Mouse (Mus musculus): ENCODE data around the gene Mcm2.

Mcm2 gene

DNA sequence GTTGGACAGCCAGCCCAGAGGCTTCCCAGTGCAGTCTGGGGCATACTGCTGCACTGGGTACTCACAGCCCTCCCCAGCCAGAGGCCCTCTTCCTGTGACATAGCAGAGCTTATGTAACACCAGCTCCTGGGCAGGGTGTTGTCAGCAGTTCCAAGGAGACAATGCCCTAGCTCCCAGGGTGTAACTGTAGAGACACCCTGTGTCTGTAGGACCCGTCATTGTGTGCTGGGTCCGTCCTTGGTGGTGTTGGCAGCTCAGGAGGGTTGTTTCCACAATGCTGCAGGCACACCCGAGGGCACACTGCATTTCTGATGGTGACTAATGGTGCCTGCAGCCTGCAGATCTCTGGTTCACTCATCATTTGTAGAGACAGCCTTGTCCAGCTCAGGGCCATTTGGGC, 28.3 kb upstream of the Mcm2 start:
- no peak for DNase-seq (ENCODE audit: low spot score in 2 of 2)

DNA sequence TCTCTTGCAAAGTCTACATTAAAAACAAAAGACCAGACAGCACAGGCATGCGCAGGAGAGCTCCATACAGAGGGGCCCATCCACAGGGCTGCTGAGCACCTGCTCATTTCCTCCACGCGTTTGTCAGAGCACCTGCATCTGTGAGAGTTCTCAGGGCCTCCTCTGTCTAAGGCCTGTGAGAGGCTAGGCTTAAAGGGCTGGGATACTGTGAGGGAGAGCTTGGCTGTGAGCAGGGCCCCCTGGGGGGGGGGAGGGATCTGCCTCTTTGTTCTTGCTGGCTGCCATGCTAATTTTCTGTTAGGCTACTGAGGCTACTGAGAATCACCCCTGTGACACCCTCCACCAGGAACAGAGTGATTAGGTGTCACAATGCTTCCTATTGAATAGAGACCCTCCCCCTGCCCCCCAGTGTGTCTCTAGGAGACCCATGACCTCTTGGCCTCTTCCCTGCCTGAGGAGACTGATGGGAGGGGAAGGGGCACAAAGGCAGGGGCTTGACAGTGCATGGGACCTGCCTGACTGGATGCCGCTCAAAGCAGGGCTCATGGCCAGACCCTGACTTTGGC, 27.1 kb upstream of the Mcm2 start:
- DNase-seq (ENCODE audit: low spot score in 2 of 2): no peak

DNA sequence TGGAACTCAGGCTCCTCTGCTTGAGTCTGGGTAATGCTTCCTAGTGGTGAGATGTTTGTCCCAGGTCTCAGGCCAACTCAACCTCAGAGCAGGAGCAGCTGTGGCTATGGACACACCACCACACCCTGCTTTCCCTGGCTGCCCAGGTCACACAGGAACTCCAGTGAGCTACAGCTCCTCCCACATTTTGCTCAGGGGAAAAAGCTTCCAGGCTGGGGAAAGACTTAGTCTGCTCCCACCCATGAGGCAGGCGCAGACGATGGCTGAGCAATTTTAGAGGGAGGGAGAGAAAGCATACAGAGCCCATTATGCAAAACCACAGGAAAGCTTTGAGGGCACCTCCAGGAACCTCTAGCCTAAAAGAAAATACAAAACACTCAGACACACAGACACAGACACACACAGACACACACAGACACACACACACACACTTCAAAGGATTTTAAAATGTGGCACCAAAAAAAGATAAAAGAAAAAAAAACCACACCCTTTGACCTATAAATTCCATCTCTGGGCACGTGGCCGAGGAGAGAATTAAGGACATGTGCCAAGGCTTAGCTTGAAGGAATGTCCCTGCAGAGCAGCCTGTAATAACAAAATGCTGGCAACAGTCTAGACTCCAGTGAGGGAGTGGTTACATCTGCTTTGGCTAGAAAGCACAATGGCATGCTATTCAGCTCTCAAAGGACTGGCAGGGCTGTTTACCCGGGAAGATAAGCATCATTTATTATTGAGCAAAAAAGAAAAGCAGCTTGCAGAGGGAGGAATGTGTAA, 26.1 kb upstream of the Mcm2 start:
- no peak for DNase-seq (ENCODE audit: low spot score in 2 of 2)

DNA sequence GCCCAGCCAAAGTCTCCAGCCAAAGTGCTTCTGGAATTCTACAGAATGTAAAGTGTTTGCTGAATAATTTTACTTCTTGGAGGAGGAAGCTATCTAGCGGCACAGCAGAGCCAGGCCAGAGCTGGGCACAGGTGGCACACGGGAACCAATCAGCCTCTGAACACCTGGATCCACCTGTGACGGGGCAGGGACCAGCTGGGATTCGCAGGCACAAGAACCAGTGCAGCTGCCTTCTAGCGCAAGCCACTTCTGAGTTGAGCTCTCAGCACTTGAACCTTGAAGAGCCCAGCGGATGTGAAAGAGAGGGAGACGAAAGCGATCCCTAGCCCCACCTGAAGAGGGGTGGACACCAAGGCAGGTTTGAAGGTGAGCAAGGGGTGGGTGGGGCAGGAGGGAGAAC, 20.2 kb upstream of the Mcm2 start:
- DNase-seq (ENCODE audit: low spot score in 2 of 2): no peak

DNA sequence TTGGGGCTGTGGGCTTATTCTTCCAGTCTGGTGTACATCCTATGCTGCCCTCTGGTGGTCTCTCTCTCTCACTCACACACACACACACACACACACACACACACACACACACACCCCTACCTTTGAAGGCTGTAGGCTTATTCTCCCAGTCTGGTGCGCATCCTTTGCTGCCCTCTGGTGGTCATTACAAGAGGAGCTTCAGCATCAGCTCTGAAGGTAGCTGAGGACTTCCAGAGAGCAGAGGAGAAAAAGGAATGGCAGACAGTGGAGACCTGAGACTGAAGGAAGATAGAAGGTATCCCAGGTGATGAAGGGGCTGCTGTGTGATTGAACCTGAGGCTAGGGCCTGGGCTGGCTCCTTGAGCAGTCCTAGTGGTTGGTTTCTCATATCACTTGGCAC, 17.6 kb upstream of the Mcm2 start:
- DNase-seq (ENCODE audit: low spot score in 2 of 2): peak in 1 of 2 experiments; percentile 52

DNA sequence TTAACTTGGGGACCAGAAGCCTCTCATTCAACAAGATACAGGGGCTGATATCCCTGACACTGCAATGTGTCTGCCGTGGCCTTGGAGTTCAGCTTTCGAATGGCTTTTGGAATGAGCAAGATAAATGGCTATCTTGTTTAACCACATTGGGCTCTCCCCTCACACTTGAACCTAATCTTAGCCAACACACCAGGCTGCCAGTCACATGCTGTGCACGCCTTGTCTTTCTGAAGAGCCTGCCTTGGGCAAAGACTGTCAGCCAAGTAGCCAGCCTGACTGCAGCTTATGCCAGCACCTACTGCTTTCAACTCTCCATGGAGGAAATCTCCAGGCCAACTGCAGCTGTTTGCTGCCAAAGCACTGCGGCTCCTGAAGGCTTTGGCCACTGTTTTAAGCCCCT, 16.9 kb upstream of the Mcm2 start:
- DNase-seq (ENCODE audit: low spot score in 2 of 2): no peak

DNA sequence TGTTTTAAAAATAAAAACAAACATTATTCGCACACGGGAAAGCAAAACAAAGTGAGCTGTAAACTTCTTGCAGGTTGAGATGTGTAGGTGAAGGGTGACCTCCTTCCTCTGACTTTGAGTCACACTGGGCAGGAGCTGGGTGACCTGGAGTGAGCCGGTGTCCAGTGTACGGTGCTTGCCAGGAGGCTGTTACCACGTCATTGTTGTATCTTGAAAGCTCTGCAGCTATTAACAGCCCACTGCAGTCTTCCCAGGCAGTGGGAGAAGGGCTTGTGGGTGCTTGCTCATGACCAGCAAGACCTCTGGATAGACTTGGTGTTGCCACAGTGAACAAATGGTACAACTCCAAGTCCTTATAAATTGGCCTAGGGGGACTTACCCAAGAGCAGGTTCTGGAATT, 16.2 kb upstream of the Mcm2 start:
- DNase-seq (ENCODE audit: low spot score in 2 of 2): no peak

DNA sequence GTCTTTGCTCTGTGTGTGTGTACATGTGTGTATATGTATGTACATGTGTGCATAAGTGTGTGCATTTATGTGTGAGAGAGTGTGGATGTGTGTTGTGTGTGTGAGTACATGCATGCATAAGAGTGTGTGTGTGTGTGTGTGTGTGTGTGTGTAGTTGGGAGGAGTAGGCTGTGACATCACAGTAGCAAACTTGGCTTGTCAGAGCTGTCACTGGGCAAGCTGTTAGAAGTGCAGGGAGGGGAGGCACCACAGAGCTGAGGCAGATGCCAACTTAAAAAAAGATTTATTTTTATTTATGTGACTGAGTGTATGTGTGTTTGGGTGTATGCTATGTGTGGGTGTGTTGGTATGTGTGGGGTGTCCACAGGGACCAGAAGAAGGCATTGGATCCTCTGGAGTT, 14.9 kb upstream of the Mcm2 start:
- no peak for DNase-seq (ENCODE audit: low spot score in 2 of 2)

DNA sequence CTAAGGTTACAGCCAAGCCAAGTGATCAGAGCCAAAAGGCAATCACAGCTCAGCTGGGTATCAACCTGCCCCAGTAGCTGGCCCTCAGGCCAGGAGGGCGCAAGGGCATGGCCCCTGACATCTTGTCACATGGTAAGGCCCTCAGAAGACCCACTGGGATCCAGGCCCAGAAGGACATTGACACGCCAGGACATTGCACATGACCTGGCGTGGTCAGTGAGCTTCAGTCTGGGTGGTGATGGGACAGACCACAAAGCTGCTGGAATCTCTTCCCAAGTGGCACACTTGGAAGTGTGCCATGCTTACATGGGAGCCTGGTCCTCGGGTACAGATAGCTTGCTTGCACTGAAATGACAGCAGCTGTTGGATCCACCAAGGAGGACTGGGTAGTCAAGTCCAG, 14.4 kb upstream of the Mcm2 start:
- no peak for DNase-seq (ENCODE audit: low spot score in 2 of 2)

DNA sequence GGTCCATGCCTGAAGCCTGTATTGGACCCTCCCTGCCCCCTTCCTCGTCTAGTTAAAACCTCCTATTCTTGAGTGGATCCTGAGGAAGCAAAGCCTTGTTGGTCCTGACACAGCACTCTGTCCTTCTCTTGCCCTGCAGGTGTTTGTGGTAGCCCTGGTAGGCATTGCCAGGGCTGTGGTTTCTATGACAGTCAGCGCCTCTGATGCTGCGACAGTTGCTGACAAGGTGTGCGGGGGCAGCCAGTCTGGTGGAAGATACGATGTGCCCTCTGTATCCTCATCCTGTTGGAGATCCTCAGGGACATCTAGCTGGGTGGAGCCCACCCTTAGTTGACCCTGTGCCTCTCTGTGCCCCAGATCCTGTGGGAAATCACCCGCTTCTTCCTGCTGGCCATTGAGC, 10.6 kb upstream of the Mcm2 start:
- DNase-seq (ENCODE audit: low spot score in 2 of 2): no peak

DNA sequence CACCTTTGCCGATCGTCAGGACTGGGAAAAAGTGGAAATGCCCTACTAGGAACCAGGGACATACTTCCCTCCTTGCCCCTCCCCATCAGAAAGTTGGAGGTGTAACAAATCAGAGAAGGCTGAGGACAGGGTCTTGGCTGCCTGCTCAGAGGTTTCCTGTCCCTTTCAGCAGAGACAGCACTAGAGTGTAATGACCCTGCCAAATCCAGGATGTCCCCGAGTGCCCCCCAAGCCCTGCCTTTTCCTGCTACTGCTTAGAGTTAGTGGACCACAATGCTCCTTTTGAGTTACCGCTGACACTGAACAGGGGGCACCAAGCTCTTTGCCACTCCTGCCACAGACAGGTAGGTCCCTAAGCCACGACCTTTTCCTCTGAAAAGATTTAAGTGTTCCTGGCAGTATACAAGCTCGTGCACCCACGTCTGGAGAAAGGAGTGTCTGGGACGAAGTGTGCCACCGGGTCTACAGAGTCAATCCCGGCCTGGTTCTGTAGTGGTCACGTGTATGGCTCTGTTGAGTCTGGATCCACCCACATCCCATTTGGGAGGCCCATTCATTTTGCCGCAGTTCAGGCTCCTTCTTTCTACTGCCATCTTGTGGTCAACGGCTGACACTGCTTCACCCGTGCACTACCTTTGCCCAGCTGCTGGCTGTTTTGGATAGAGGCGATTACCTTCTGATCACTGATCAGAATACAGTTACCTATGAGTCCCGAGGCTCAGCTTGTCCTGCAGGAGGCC, 8.0 kb upstream of the Mcm2 start:
- peak in 1 of 2 experiments; percentile 49 for DNase-seq (ENCODE audit: low spot score in 2 of 2)

DNA sequence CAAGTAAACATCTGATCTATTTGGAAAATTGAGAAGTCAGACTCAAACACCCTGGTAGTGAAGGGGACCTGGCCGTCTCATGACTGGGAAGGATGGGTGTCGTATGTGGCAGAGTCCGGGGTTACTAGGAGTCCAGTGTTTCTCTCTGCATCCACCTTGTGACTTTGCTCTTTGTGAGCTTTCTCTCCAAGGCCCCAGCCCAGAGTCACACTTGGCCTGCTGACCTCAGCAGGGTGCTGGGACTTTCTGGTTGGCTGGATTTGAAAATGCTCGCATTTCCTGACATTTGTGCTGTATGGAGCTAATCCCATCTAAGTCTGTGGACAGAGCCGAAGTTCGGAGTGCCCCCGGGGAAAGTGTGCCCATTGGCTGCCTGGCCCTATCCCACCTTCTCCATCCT, 6.5 kb upstream of the Mcm2 start:
- DNase-seq (ENCODE audit: low spot score in 2 of 2): no peak

DNA sequence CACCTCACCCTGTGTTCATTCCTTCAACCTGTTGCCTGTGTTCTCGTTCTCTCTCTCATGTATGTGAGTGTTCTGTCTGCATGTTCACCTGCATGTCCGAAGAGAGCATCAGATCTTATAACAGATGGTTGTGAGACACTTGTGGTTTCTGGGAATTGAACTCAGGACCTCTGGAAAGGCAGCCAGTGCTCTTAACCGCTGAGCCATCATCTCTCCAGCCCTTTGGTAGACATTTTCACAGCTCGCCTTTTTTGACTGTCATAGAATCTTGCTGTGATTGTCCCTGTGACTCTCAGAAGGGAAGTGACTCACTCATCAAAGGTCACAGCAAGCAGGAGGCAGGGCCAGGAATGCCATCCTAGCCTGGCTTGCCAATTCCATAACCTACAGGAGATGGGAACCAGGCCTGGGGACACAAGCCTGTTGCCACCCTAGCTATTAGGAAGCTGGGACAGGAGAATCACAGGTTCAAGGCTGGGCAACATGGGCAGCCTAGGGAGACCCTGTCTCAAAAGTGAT, 5.9 kb upstream of the Mcm2 start:
- no peak for DNase-seq (ENCODE audit: low spot score in 2 of 2)

DNA sequence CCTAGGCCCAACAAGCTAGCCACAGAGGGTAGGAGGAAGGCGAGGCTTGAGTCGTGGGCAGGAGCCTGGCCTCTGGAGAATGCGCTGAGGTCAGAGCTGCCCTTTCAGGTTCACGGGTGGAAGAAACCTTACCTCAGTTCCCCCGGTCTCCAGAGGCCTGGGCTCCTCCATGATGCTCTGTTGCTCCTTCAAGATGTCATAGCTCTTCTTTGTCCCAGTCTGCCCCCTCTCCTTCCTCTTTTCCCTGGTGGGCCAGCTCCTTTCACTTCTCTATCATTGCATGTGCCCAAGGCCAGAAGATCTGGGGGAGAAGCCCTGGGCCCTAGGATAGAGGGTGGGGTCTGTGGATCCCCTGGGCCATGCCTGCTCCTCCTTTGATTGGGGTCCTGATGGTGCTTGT, 5.1 kb upstream of the Mcm2 start:
- no peak for DNase-seq (ENCODE audit: low spot score in 2 of 2)

DNA sequence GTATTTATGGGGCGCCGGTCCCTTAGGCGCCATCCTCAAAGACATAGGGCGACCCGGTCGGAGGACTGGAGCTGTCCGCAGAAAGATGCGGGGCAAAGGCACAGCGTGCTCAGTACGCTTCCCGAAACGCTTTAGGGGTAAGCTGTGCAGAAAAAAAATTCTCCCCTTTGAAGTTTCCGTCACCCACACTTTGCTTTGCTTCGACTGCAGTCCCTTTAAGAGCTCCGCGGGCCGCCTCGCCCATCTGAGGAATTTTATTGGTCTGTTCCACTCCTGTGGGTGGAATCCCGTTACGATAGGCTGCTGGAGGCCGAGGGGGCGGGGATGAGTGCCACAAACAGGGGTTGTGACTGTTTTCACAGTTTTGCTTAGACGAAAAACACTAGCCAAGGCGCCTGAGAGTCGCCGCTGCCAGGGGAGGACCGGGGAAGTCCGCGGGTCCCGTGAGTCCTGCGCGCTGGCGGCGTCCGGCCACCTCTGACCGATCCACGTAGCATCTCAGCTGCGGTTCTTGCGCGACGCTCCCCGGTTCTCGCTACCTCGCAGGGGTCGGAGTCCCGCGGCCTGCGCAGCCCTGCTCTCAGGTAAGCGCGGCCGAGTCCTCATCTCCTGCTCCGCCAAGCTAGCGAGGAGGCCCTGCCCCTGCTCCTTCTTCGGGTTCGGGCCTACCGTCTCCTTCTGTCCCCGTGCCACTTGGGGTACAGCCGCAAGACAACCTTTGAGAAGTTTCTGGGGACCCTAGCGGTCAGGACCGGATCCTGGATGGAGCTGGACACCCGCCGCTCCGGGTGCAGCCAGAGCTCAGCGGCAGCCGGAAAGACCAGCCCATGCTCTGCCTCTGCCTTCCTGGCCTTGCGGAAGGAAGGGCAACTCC, 3.6 kb upstream of the Mcm2 start, which contains the start of gene Tpra1:
Gene Tpra1 (plus strand): TSS at position 305 of the 874 bp plus-strand sequence.
- peak; percentile 83 to 88 for DNase-seq (ENCODE audit: low spot score in 2 of 2)

DNA sequence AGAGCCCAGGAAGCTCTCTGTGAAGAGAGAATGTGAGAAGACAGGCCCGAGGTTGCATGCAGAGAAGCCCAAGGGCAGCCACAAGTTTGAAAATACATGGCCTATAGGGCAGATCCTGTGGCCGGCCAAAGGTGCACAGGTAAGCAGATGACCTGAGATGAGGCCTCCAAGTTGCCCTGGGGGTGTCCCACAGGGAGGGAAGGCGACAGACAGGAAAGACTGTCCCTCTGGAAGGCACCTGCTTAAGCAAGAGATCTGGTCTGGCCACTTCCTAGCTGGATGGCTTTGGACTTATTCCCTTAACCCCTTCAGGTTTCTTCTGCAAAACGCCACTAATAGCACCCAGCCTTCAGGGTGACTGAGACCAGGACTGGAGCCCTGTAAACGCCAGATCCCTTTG, 2.9 kb upstream of the Mcm2 start:
- no peak for DNase-seq (ENCODE audit: low spot score in 2 of 2)

DNA sequence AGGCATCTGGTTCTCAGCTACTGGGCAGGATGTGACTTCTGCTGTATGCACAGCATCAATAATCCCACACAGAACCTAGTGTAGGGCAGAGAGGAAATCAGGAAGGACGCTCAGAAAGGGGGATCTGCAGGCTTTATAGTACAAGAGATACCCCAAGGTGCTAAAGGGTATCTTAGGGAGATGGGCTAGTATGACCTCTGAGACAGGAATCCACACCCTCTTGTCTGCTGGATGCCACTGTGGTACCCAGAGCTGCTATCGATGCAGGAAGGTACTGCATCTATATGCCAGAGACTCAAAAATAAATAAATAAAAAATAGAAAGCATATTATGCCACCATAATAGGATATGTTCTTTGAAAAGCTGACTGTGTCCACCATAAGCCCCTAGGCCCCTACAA, 1.0 kb upstream of the Mcm2 start:
- no peak for DNase-seq (ENCODE audit: low spot score in 2 of 2)

DNA sequence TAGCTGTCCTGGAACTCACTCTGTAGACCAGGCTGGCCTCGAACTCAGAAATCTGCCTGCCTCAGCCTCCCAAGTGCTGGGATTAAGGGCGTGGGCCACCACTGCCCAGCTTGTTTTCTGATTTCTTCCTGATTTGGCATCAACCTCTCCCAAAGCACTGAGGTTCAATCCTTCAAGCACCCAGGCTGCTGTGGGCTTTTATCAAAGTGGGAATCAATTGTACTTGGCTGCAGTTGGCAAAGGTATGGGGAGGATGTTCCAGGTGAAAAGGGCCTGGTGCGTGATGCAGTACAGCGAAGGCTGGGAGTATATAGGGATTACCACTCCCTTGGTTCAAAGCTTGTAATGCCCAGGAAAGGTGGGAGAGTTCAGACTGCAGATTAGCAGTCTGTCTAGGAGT, 506 bp upstream of the Mcm2 start:
- DNase-seq (ENCODE audit: low spot score in 2 of 2): no peak

DNA sequence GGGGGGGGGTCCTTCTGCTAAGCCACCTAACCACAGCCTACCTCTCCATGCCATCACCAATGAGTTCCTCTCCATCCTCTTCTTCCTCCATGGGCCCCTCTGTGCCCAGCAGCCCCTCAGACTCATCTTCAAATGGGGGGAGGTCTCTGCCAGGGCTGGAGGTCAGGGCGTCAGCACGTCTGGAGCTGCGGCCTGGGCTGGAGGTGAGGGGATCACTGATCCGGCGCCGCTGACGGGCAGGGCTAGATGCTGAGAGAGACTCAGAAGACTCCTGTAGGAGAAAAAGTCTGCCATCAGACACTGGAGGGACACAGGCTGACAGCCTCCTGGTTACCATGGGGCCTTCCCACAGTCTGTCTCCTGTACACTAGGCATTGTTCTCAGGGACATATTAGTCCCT, 1.3 kb downstream of the Mcm2 start:
- no peak for DNase-seq (ENCODE audit: low spot score in 2 of 2)

DNA sequence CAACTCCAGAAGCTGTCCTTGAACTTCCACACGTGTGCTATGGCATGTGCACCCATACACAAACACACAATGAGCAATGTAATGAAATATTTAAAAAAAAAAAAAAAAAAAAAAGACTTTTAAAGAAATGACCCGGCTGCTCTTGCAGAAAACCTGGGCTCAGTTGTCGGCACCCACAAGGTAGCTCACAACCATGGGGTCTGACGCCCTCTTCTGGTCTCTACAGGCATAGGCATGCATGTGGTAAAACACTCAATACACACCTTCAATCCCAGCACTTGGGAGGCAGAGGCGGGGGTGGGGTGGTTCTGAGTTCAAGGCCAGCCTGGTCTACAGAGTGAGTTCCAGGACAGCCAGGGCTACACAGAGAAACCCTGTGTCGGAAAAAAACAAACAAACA, 2.6 kb downstream of the Mcm2 start:
- no peak for DNase-seq (ENCODE audit: low spot score in 2 of 2)

DNA sequence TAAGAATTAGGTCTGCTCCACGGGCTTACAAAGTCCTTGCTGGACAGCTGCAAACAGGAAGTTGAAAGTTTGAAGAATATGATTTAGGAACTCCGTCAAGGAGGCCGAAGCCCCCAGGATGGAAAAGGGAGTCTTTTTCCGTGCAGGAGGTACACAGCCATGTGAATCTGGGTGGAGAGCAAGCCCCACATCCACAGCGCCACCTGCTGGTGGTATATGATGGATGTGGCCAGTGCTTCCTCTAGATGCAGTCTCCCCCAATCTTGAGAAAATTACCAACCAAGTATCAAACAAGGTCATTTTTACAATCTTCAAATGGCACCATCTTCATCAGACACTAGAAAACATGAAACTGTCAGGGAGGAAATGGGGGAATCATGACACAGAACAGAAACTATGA, 5.0 kb downstream of the Mcm2 start:
- peak in 1 of 2 experiments; percentile 57 for DNase-seq (ENCODE audit: low spot score in 2 of 2)

DNA sequence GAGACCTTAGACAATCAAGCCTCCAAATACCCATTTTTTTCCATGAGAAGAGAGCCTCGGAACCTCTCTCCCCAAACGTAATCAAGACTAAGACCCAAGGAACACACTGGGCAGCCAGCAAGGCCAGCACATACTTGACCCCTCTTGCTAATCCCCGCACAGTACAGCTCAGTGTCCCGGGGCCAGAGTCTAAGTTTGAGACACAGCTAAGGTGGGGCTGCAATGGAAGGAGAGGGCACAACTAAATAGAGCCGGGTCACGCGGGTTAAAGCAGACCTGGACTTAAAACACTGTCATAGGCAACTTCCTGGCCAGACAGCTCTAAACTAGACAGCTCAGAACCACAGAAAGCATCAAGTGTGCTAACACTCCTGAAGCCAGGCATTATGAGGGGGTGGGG, 7.7 kb downstream of the Mcm2 start:
- no peak for DNase-seq (ENCODE audit: low spot score in 2 of 2)

Measured in frontal cortex, postnatal 25 days (tissue).